ENCODE assay signal across 8 mouse cellular contexts in the genomic region with DNA sequence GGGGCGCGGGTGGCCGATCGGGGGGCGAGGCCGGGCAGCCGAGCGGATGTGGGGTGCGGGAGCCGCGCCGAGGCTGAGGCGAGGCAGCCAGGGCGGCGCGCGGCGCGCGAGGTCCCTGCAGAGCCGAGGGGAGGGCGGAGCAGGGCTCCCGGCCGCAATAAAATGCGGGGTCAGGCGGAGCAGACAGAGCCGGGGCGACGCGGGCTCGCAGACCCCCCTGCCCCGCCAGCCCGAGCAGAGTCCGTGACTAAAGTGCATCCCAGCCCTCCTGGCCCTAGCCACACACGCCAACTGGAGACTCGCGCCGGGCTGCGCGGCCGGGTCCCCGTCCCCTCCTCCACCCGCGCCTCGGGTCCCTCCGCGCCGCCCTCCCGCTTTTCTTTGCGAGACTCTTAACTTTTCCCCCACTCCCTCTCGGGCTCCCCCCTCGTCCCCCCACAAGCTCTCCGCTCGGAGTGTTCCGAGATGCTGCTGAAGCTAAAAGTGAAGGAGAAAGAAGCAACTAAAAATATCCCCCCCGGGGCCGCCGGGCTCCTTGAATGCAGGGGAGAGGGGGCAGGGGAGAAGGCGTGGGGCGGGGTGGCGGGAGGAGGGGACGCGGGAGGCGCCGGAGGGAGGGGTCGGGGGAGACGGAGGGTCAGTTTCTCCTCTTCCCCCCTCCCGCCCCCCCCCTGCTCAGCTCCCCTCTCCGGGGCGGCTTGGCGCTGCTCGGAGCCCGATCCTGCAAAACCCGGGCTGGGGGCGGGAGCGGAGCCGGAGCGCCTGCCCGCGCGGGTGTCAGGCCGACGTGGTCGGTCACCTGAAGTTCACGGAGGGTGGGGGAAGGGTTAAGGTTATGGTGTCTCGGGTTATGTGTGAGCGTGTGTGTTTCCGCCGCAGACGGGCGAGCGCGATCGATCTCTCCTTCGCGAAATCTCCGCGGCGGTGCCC. TPM values are rescaled to one million over a fixed set of nuclear protein-coding genes. Genes with fewer than 3 reads are reported as not detected.
DNase-seq lines count a peak whose midpoint lies in the region; TF ChIP-seq lines count a peak whose summit lies in the region.

No protein-coding gene starts in this region.

- intact Hi-C loops in gastrocnemius, adult 2 months (cut with DNase I): loop anchor here (5.0 kb wide), 7 partner anchors 53 to 533 kb away; a partner anchor contains a TSS
- intact Hi-C loops in left cerebral cortex, postnatal 10 days (cut with DNase I): loop anchor here (5.0 to 10.0 kb wide), 3 partner anchors 95 to 263 kb away; a partner anchor contains a TSS

- H3K4me3 ChIP-seq in gastrocnemius, adult 2 months: peak overlapping the region; percentile 91
- peak overlapping the region; percentile 93 for H3K4me3 ChIP-seq in megakaryocyte, embryonic 14.5 days (replicated peaks)

- H3K27ac ChIP-seq in gastrocnemius, adult 2 months: peak overlapping the region; percentile 96

- no peaks in the 10 kb centered on the region for H3K9me3 ChIP-seq in megakaryocyte, embryonic 14.5 days

- no peaks in the 10 kb centered on the region for H3K36me3 ChIP-seq in megakaryocyte, embryonic 14.5 days (replicated peaks; ENCODE audit: low read length)

- peaks cover 6% of the 10 kb centered on the region for H3K27me3 ChIP-seq in megakaryocyte, embryonic 14.5 days (replicated peaks)

- DNase-seq in WW6 (ENCODE audit: low read depth, low spot score): peak; percentile 65
- peak; percentile 78 to 84 for DNase-seq in cerebellum, postnatal 25 days
- DNase-seq in gastrocnemius, adult 2 months: peak; percentile 82
- peak; percentile 63 for DNase-seq in induced T-regulatory cell, adult 2 months (ENCODE audit: low read depth)
- peak; percentile 54 to 87 for DNase-seq in left cerebral cortex, postnatal 10 days (ENCODE audit: extremely low spot score in 1 of 2, low spot score in 2 of 2)
- peak; percentile 77 for DNase-seq in right cerebral cortex, postnatal 25 days
- DNase-seq in yolk sac, embryonic 10.5 days (ENCODE audit: low spot score): peak; percentile 73

- peaks cover 18% of the 10 kb centered on the region for H3K4me1 ChIP-seq in megakaryocyte, embryonic 14.5 days

- no peak for TF ChIP-seq CTCF in gastrocnemius, adult 2 months (IDR thresholded peaks at IDR 0.05)

RNA-seq across cellular contexts. Expression of a gene that starts 1.4 kb away (rescaled TPM):
- total RNA-seq in gastrocnemius, adult 2 months (2021): 1 to 10 TPM; 2.7 to 7.1 TPM
- 10 to 100 TPM; 27.9 to 32.1 TPM for total RNA-seq in left cerebral cortex, postnatal 10 days (2021)
- 2.3 and 2.9 TPM in 2 replicates for polyA plus RNA-seq in megakaryocyte, embryonic 14.5 days (2012; ENCODE audit: insufficient read depth, low replicate concordance)

Comparison
In these comparisons a context has a peak if more than half of its experiments do, and no peak if none do; other contexts are left out.
1. Peak in every context shown above with its lines: DNase-seq, H3K4me3 ChIP-seq and H3K27ac ChIP-seq.